Mouse (Mus musculus): ENCODE results near the gene Mpp5.

GRCm38 (mm10) chr12:78778423-78779067 lies 29.8 kb downstream of the Mpp5 start:
- TF ChIP-seq CTCF (IDR thresholded peaks at IDR 0.05; ENCODE audit: low read depth): no peak
- no peak for TF ChIP-seq EP300 (IDR thresholded peaks at IDR 0.05; ENCODE audit: low read depth)

Measured in heart, postnatal 0 days (tissue).